Mouse (Mus musculus) hindbrain, embryonic 11.5 days (tissue): ENCODE measurements at regions not wholly inside any gene's neighbourhood (a gene's known extent, or its start where the extent isn't known, plus 50 kb on each side); places are given as distances from the start of the nearest gene placed in this dataset.
A peak's percentile ranks its signal among the peaks of the same experiment; 100 is the strongest.

Experiments used
- ATAC-seq: fragments of 200-750 bp; cut with Nextera tagmentation; 2 replicates; pipeline ENCODE4 v1.8.0; 2017; ENCODE audit warnings: mild to moderate bottlenecking, moderate TSS enrichment, moderate library complexity; ENCODE audit not compliant: low FRiP score
- DNase-seq: peaks from one replicate; pipeline ENCODE4 v3.0.0-alpha.2; 2015; ENCODE audit warnings: low spot score
- H3K27ac ChIP-seq: fragments of 300-500 bp; sonication (generic); 2 replicates; pipeline ENCODE4 v1.5.1; 2014; ENCODE audit warnings: mild to moderate bottlenecking, low read depth, low read length
- H3K27me3 ChIP-seq: fragments of 300-500 bp; sonication (generic); 2 replicates; pipeline ENCODE4 v1.6.1; 2014; ENCODE audit warnings: mild to moderate bottlenecking, low read length, moderate library complexity, mixed read lengths; ENCODE audit not compliant: control insufficient read depth, insufficient read depth
- H3K36me3 ChIP-seq: fragments of 300-500 bp; sonication (generic); 2 replicates; pipeline ENCODE4 v1.6.1; 2014; ENCODE audit warnings: mild to moderate bottlenecking, low read length, moderate library complexity, mixed read lengths; ENCODE audit not compliant: control insufficient read depth, insufficient read depth
- H3K4me1 ChIP-seq: fragments of 300-500 bp; sonication (generic); replicated peaks from 2 replicates; pipeline ENCODE4 v1.6.1; 2014; ENCODE audit warnings: low read length, mixed read lengths; ENCODE audit not compliant: control insufficient read depth, insufficient read depth
- H3K4me2 ChIP-seq: fragments of 300-500 bp; sonication (generic); replicated peaks from 2 replicates; pipeline ENCODE4 v1.6.1; 2014; ENCODE audit warnings: mild to moderate bottlenecking, low read depth, low read length
- H3K4me3 ChIP-seq: fragments of 300-500 bp; sonication (generic); 2 replicates; pipeline ENCODE4 v1.5.1; 2014; ENCODE audit warnings: low read depth, low read length
- H3K9ac ChIP-seq: fragments of 300-500 bp; sonication (generic); 2 replicates; pipeline ENCODE4 v1.6.1; 2014; ENCODE audit warnings: low read depth, low read length
- H3K9me3 ChIP-seq: fragments of 300-500 bp; sonication (generic); 2 replicates; pipeline ENCODE4 v1.6.1; 2016; ENCODE audit warnings: low read length; ENCODE audit not compliant: control insufficient read depth
- WGBS: fragments of 180-500 bp; shearing (Covaris S2); extraction: QIAGEN DNeasy Blood & Tissue Kit; methylation state at CpG from one replicate; pipeline ENCODE4 v1.1.7; 2014; 5-methylcytosine and 5-hydroxymethylcytosine counted together

GRCm38 (mm10) chr17:9484098-9484497 lies 62.2 kb downstream of the Gm17728 start:
- ATAC-seq (no peak), DNase-seq (no peak)
- Histone ChIP-seq H3K4me3 (no peak overlapping the region), H3K4me2 (no peak overlapping the region), H3K9ac (no peak overlapping the region), H3K9me3 (no peaks in the 10 kb centered on the region), H3K27me3 (no peaks in the 10 kb centered on the region), H3K36me3 (no peaks in the 10 kb centered on the region), H3K4me1 (no peaks in the 10 kb centered on the region), H3K27ac (no peak overlapping the region)
- 67% methylated on average over 7 of the region's 7 CpGs for WGBS

DNA sequence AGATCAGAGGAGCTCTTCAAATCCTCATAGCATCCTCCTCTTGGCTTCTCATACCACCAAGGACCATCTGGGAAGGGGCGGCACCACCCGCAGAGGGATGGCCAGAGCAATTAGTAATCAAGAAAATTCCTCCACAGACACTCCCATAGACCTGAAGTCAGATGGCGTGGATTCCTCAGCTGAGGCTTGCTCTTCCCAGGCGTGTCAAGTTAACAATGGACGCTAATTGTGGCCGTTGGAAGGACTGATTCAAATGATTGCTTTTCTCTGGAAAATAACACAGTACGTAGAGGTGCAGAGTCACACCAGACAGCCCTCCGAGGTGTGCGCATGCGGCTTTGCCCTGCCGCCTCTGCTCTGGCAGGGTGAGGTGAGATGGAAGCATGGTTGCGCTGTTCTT lies 62.7 kb downstream of the Gm17728 start:
- Histone ChIP-seq H3K9ac (no peak overlapping the region), H3K36me3 (no peaks in the 10 kb centered on the region), H3K4me2 (no peak overlapping the region), H3K27me3 (no peaks in the 10 kb centered on the region), H3K9me3 (no peaks in the 10 kb centered on the region), H3K27ac (no peak overlapping the region), H3K4me3 (no peak overlapping the region), H3K4me1 (no peaks in the 10 kb centered on the region)
- no peak for DNase-seq
- no peak for ATAC-seq
- 83% methylated on average over 12 of the region's 12 CpGs for WGBS

DNA sequence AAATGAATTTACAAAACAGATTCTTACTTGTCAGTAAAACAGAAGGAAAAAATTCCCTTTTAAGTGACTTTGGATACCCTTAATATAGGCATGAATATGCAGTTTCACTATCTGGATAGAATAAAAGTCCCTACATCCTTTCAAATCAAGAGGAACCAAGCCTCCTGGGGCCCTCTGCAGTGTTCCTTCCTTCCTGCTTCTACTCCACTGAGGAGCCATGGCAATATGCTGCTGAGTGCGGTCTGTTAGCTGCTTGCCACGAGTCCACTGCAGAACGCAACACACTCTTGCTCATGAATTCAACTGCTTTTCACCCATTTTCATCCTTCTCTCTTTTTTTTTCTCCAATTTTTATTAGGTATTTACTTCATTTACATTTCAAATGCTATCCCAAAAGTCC lies 107.5 kb downstream of the Gm17728 start:
- H3K9ac ChIP-seq = no peak overlapping the region
- WGBS = 80% methylated on average over 3 of the region's 3 CpGs
- no peak overlapping the region for H3K4me3 ChIP-seq
- H3K4me1 ChIP-seq = no peaks in the 10 kb centered on the region
- no peak for ATAC-seq
- no peak for DNase-seq
- H3K4me2 ChIP-seq = no peak overlapping the region
- H3K27me3 ChIP-seq = no peaks in the 10 kb centered on the region
- no peak overlapping the region for H3K27ac ChIP-seq
- H3K36me3 ChIP-seq = no peaks in the 10 kb centered on the region
- no peaks in the 10 kb centered on the region for H3K9me3 ChIP-seq

GRCm38 (mm10) chr17:9536090-9536489 lies 114.2 kb downstream of the Gm17728 start:
- no peak overlapping the region for H3K9ac ChIP-seq
- peak; percentile 30; the same call in 1 of the 2 replicates for ATAC-seq
- H3K4me2 ChIP-seq = no peak overlapping the region
- no peak for DNase-seq
- H3K27me3 ChIP-seq = no peaks in the 10 kb centered on the region
- 52% methylated on average over 4 of the region's 4 CpGs for WGBS
- no peak overlapping the region for H3K4me3 ChIP-seq
- H3K9me3 ChIP-seq = no peaks in the 10 kb centered on the region
- no peak overlapping the region for H3K27ac ChIP-seq
- no peaks in the 10 kb centered on the region for H3K4me1 ChIP-seq
- H3K36me3 ChIP-seq = no peaks in the 10 kb centered on the region

GRCm38 (mm10) chr17:9538371-9538770 lies 116.5 kb downstream of the Gm17728 start:
- no peak overlapping the region for H3K9ac ChIP-seq
- H3K27me3 ChIP-seq = no peaks in the 10 kb centered on the region
- no peak for DNase-seq
- H3K4me1 ChIP-seq = no peaks in the 10 kb centered on the region
- no peaks in the 10 kb centered on the region for H3K9me3 ChIP-seq
- H3K4me2 ChIP-seq = no peak overlapping the region
- no peak overlapping the region for H3K27ac ChIP-seq
- H3K4me3 ChIP-seq = no peak overlapping the region
- no peak for ATAC-seq
- H3K36me3 ChIP-seq = no peaks in the 10 kb centered on the region

GRCm38 (mm10) chr17:9540156-9540555 lies 118.3 kb downstream of the Gm17728 start:
- Histone ChIP-seq H3K9ac (no peak overlapping the region), H3K4me1 (no peaks in the 10 kb centered on the region), H3K9me3 (no peaks in the 10 kb centered on the region), H3K4me2 (no peak overlapping the region), H3K36me3 (no peaks in the 10 kb centered on the region), H3K27me3 (no peaks in the 10 kb centered on the region), H3K4me3 (no peak overlapping the region), H3K27ac (no peak overlapping the region)
- no peak for DNase-seq
- no peak for ATAC-seq
- WGBS = 95% methylated on average over 1 of the region's 1 CpGs

GRCm38 (mm10) chr17:9543224-9543797 lies 121.5 kb downstream of the Gm17728 start:
- no peaks in the 10 kb centered on the region for H3K36me3 ChIP-seq
- DNase-seq (no peak), ATAC-seq (peak; percentile 71; the same call in 1 of the 2 replicates)
- no peak overlapping the region for H3K9ac ChIP-seq
- H3K9me3 ChIP-seq = no peaks in the 10 kb centered on the region
- H3K27me3 ChIP-seq = no peaks in the 10 kb centered on the region
- no peak overlapping the region for H3K27ac ChIP-seq
- no peak overlapping the region for H3K4me3 ChIP-seq
- H3K4me1 ChIP-seq = no peaks in the 10 kb centered on the region
- WGBS = 66% methylated on average over 5 of the region's 5 CpGs
- no peak overlapping the region for H3K4me2 ChIP-seq

DNA sequence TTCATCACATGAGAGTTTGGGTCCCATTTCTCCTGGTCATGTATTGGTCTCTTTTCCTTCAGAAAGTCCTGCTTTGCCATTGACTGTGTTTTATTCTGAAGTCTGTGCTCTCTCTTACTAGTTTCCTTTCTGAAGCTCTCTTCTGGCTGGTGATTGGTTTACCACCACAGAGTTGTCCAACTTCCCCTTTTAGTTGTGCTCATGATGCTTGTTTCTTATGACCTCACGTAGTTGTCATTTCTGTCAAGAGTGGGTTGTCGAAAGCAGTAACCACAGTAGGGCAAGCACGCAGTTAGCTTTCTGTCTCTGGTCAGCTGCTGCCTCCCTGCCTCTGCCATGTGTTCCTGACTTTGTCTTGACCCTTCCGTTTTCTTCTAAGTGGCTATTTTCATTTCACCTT lies 112.0 kb downstream of the Pabpc6 start:
- Histone ChIP-seq H3K4me1 (no peaks in the 10 kb centered on the region), H3K27me3 (no peaks in the 10 kb centered on the region), H3K9me3 (no peaks in the 10 kb centered on the region), H3K9ac (no peak overlapping the region), H3K27ac (no peak overlapping the region), H3K4me3 (no peak overlapping the region), H3K4me2 (no peak overlapping the region), H3K36me3 (no peaks in the 10 kb centered on the region)
- WGBS = 90% methylated on average over 4 of the region's 4 CpGs
- DNase-seq (no peak), ATAC-seq (no peak)

DNA sequence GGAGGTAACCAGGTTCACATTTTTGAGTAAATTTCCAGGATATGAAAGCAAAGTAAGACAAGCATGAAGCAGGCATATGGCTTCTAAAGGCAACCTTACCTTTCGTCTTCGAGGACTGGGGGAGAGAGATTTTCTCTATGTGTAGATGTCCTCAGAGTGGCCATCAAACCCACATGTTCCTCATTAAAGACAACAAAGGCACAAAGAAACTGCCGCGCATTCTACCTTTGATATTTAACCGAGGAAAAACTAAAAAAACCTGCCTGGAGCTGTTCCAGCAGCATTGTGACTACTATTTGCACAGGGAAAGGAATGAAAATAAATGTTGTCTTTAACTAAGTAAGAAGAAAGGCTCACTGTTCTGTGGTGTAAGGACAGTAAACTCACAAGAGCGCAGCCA lies 102.7 kb downstream of the Pabpc6 start:
- DNase-seq (no peak), ATAC-seq (no peak)
- Histone ChIP-seq H3K9ac (no peak overlapping the region), H3K9me3 (no peaks in the 10 kb centered on the region), H3K4me1 (no peaks in the 10 kb centered on the region), H3K4me2 (no peak overlapping the region), H3K36me3 (no peaks in the 10 kb centered on the region), H3K27me3 (no peaks in the 10 kb centered on the region), H3K4me3 (no peak overlapping the region), H3K27ac (no peak overlapping the region)
- WGBS = 65% methylated on average over 6 of the region's 6 CpGs
